Mouse (Mus musculus) embryonic facial prominence, embryonic 12.5 days (tissue): ENCODE results near the gene Pafah1b3. TPM values are rescaled to one million over a fixed set of nuclear protein-coding genes. Genes with fewer than 3 reads are reported as not detected.

Experiments used
- ATAC-seq: fragments of 200-750 bp; cut with Nextera tagmentation; 2 replicates; pipeline ENCODE4 v1.8.0; 2017; ENCODE audit not compliant: insufficient number of reproducible peaks, insufficient read depth, low FRiP score, low TSS enrichment
- H3K27ac ChIP-seq: fragments of 300-500 bp; sonication (generic); 2 replicates; pipeline ENCODE4 v1.5.1; 2016; ENCODE audit warnings: mild to moderate bottlenecking
- H3K27me3 ChIP-seq: fragments of 300-500 bp; sonication (generic); 2 replicates; pipeline ENCODE4 v1.6.1; 2016; ENCODE audit warnings: mild to moderate bottlenecking, moderate library complexity
- H3K36me3 ChIP-seq: fragments of 300-500 bp; sonication (generic); 2 replicates; pipeline ENCODE4 v1.6.1; 2016; ENCODE audit warnings: mild to moderate bottlenecking
- H3K4me1 ChIP-seq: fragments of 300-500 bp; sonication (generic); 2 replicates; pipeline ENCODE4 v1.6.1; 2016
- H3K4me2 ChIP-seq: fragments of 300-500 bp; sonication (generic); replicated peaks from 2 replicates; pipeline ENCODE4 v1.6.1; 2016; ENCODE audit warnings: mild to moderate bottlenecking, moderate library complexity
- H3K4me3 ChIP-seq: fragments of 300-500 bp; sonication (generic); 2 replicates; pipeline ENCODE4 v1.5.1; 2016; ENCODE audit warnings: mild to moderate bottlenecking
- H3K9ac ChIP-seq: fragments of 300-500 bp; sonication (generic); 2 replicates; pipeline ENCODE4 v1.6.1; 2016; ENCODE audit warnings: mild to moderate bottlenecking, moderate library complexity
- H3K9me3 ChIP-seq: fragments of 300-500 bp; sonication (generic); 2 replicates; pipeline ENCODE4 v1.6.1; 2016; ENCODE audit warnings: mild to moderate bottlenecking, moderate library complexity
- WGBS: fragments of 180-500 bp; shearing (Covaris S2); methylation state at CpG from one replicate; pipeline ENCODE4 v1.1.7; 2016; 5-methylcytosine and 5-hydroxymethylcytosine counted together
- polyA plus RNA-seq: library from polyadenylated mRNA; unstranded; fragments of >200 nt; fragmentation: Nextera tagmentation; extraction: Ambion mirVana; gene quantifications from 2 replicates; pipeline ENCODE4 v1.2.1, GENCODE M21; 2016

The Pafah1b3 gene
- polyA plus RNA-seq, 1 experiment from 2014 or later = 317 TPM

GRCm38 (mm10) chr7:25279861-25280791, 17.7 kb downstream of the Pafah1b3 start:
- Histone ChIP-seq H3K9ac (peak overlapping the region; percentile 61), H3K27me3 (no peaks in the 10 kb centered on the region), H3K27ac (peak overlapping the region; percentile 99), H3K4me3 (peak overlapping the region; percentile 89), H3K36me3 (peaks cover 6% of the 10 kb centered on the region), H3K9me3 (no peaks in the 10 kb centered on the region), H3K4me2 (peak overlapping the region; percentile 92), H3K4me1 (peaks cover 59% of the 10 kb centered on the region)
- ATAC-seq = peak; percentile 61
- WGBS = 0% methylated on average over 6 of the region's 6 CpGs

DNA sequence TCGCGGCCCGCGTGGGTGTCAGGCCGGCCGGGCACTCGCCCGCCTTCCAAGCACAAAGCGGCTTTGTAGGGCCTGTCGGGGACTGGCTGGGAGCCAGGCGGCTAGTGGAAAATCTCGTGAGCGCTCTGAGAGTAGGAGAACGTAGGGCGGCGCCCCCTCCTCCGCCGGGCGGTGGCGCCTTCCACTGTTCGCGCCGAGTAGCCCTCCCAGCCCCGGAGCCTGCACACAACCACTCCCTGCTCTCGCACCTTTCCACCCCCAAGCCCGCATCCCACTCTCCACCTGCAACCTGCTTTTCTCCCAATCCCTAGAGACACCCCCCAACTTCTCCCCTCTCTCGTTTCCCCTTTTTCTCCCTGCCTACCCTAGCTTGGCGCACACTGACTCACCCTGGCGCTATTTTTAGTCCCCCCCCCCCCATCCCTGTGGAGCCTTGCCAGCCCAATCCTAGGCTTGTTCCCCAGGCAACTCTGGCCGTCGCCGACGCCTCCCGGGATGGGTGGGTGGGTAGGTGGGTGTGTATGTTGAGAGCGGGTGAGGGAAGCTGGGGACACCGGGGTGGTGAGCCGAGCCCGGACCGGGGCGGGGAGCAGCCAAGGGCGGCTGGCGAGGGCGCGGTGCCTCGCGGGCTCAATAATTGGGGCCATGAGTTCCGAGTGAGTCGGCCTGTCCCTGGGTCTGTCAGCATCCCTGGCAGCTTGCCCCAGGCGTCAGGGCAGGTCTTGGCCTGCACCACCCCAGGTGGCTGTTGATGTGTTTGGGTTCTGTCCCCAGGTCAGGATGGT, 18.5 kb downstream of the Pafah1b3 start:
- Histone ChIP-seq H3K4me3 (peak overlapping the region; percentile 89), H3K4me2 (peak overlapping the region; percentile 92), H3K36me3 (0 out of 2 replicates have a peak, but pooled peaks cover 4% of the 10 kb centered on the region), H3K9me3 (no peaks in the 10 kb centered on the region), H3K4me1 (peaks cover 50% of the 10 kb centered on the region), H3K27ac (peak overlapping the region; percentile 99), H3K9ac (peak overlapping the region; percentile 61), H3K27me3 (no peaks in the 10 kb centered on the region)
- WGBS = under 1% methylated on average over 34 of the region's 49 CpGs
- peak; percentile 36 for ATAC-seq

GRCm38 (mm10) chr7:25278341-25279075, 19.3 kb downstream of the Pafah1b3 start:
- Histone ChIP-seq H3K9ac (peak overlapping the region; percentile 61), H3K4me1 (peaks cover 43% of the 10 kb centered on the region), H3K36me3 (peaks cover 10% of the 10 kb centered on the region), H3K27ac (peak overlapping the region; percentile 99), H3K27me3 (no peaks in the 10 kb centered on the region), H3K9me3 (no peaks in the 10 kb centered on the region), H3K4me2 (peak overlapping the region; percentile 92), H3K4me3 (peak overlapping the region; percentile 89)
- WGBS = 0% methylated on average over 50 of the region's 60 CpGs
- peak; percentile 36 for ATAC-seq

DNA sequence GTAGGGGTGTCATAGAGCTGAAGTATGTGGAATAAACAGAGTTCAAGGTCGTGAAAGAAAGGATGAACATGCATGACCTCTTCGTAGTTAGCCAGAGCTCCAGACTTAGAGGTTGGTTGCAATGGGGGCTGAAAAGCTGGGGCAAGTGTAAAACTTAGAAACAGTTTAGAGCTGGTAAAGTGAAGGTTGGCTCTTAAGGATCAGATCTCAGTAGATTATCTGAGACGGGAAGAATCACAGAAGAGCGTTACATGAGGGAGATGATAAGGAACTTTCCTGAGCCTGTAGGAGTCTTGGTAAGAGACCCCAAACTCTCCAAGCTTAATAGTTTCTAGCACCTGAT, 19.8 kb downstream of the Pafah1b3 start:
- WGBS = 9% methylated on average over 4 of the region's 4 CpGs
- Histone ChIP-seq H3K4me1 (peaks cover 38% of the 10 kb centered on the region), H3K9ac (peak overlapping the region; percentile 61)

DNA sequence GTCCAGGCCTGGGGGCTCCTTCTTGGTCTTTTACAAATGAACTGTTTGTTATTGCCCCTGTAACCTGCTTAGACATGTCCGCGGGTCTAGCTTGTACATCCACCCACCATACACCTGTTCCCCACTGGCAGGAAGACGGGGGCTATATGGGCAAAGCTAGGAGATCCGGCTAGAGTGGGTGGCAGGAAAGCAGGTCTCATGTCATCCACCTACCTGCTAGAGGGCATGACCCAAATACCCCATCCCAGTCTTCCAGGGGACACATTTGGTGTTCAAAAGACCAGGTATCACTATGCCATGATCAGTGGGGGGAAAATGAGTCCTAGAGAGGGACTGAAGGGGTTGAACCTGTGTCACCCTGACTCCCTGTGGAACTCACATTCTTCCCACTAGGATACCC, 20.4 kb downstream of the Pafah1b3 start:
- Histone ChIP-seq H3K4me1 (peaks cover 37% of the 10 kb centered on the region), H3K9ac (peak overlapping the region; percentile 61), H3K9me3 (no peaks in the 10 kb centered on the region), H3K4me2 (peak overlapping the region; percentile 92), H3K27me3 (no peaks in the 10 kb centered on the region), H3K36me3 (peaks cover 21% of the 10 kb centered on the region), H3K27ac (peak overlapping the region; percentile 99), H3K4me3 (peak overlapping the region; percentile 89)
- WGBS = 82% methylated on average over 4 of the region's 4 CpGs
- ATAC-seq = no peak

More for the DNA sequence above, 19.8 kb downstream of the Pafah1b3 start:
- Histone ChIP-seq H3K4me2 (peak overlapping the region; percentile 92), H3K36me3 (peaks cover 15% of the 10 kb centered on the region), H3K4me3 (peak overlapping the region; percentile 89), H3K27me3 (no peaks in the 10 kb centered on the region), H3K9me3 (no peaks in the 10 kb centered on the region), H3K27ac (peak overlapping the region; percentile 99)
- ATAC-seq = no peak

DNA sequence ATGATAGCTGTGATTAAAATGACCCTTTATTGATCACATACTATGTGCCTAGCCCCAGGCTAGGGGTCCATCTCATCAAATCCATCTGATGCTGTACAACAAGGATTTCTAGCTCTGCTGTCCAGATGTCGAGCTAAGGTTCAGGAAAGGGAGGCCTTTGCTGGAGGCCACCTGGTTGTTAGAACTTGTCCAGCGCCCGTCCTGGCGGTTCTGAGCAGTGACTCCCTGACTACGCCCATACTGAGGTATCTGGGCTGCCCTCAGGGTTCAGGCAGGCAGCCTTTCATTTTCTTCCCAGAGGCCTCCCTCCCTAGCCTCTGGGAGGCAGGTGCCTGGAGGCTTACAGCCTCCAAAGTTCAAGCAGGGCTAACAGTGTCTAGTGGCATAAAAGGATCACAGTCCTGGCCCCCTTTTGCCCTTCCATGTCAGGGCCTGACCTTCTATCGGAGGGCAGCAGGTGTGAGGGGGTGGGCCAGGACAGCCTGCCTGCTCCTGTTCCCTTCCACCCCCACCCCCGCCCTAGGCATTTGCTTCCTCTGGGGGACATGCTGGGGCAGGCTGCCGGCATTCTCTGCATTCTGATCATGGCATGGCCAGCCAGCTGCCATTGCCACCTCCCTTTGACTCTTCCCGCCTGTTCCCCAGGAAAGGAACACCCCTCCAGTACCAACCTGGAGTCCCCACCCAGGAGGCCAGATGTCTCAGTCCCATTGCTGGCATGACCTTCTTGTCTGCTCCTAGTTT, 22.1 kb downstream of the Pafah1b3 start:
- 41% methylated on average over 9 of the region's 9 CpGs for WGBS
- Histone ChIP-seq H3K36me3 (peaks cover 37% of the 10 kb centered on the region), H3K9me3 (no peaks in the 10 kb centered on the region), H3K27ac (peak overlapping the region; percentile 72), H3K27me3 (no peaks in the 10 kb centered on the region), H3K9ac (peak overlapping the region; percentile 0; the same call in 1 of the 2 replicates), H3K4me1 (peaks cover 27% of the 10 kb centered on the region), H3K4me3 (no peak overlapping the region), H3K4me2 (no peak overlapping the region)
- no peak for ATAC-seq

DNA sequence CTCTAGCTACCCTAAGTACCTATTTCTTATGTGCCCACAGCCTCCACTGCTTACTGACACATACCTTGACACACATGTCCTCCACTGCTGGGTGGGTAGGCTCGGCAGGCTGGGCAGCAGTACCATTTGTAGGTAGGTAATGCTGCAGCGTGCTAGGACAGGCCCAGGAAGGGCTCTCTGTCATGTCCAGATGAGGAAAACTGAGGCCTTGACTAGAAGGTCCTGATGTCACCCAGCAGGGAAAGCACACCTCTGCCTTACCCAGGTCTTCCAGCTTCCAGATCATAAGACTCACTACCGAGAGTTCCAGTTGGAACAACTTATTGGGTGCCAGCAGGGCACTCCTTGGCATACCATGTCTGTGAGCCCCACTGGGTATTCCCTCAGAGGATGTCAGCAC, 22.8 kb downstream of the Pafah1b3 start:
- Histone ChIP-seq H3K4me3 (no peak overlapping the region; the same call in 1 of the 2 replicates), H3K9ac (0 out of 2 replicates have a peak overlapping the region, but pooled peaks have one; percentile 4), H3K36me3 (peaks cover 37% of the 10 kb centered on the region), H3K27ac (peak overlapping the region; percentile 72; the same call in 1 of the 2 replicates), H3K27me3 (no peaks in the 10 kb centered on the region), H3K4me2 (no peak overlapping the region), H3K9me3 (no peaks in the 10 kb centered on the region), H3K4me1 (peaks cover 25% of the 10 kb centered on the region)
- no peak for ATAC-seq
- 89% methylated on average over 3 of the region's 3 CpGs for WGBS

- H3K4me1 ChIP-seq = peaks cover 28% of the 10 kb centered on the region
These were observed 23.2 kb downstream of the Pafah1b3 start for GRCm38 (mm10) chr7:25274571-25274970.

GRCm38 (mm10) chr7:25273259-25274241, 24.2 kb downstream of the Pafah1b3 start:
- H3K27me3 ChIP-seq = no peaks in the 10 kb centered on the region
- H3K4me1 ChIP-seq = peaks cover 36% of the 10 kb centered on the region

More at GRCm38 (mm10) chr7:25274571-25274970, 23.2 kb downstream of the Pafah1b3 start:
- peaks cover 37% of the 10 kb centered on the region for H3K36me3 ChIP-seq
- no peaks in the 10 kb centered on the region for H3K9me3 ChIP-seq
- H3K4me2 ChIP-seq = no peak overlapping the region
- H3K4me3 ChIP-seq = no peak overlapping the region; the same call in 1 of the 2 replicates
- no peak for ATAC-seq
- 0 out of 2 replicates have a peak overlapping the region, but pooled peaks have one; percentile 72 for H3K27ac ChIP-seq
- H3K9ac ChIP-seq = 0 out of 2 replicates have a peak overlapping the region, but pooled peaks have one; percentile 4
- WGBS = 66% methylated on average over 5 of the region's 5 CpGs
- no peaks in the 10 kb centered on the region for H3K27me3 ChIP-seq

More at GRCm38 (mm10) chr7:25273259-25274241, 24.2 kb downstream of the Pafah1b3 start:
- Histone ChIP-seq H3K9ac (no peak overlapping the region), H3K27ac (no peak overlapping the region), H3K36me3 (peaks cover 37% of the 10 kb centered on the region), H3K9me3 (no peaks in the 10 kb centered on the region), H3K4me3 (no peak overlapping the region), H3K4me2 (no peak overlapping the region)
- no peak for ATAC-seq
- 93% methylated on average over 22 of the region's 22 CpGs for WGBS
